Mouse (Mus musculus) brain, embryonic 14.5 days (tissue): ENCODE data around the gene Cd209e. TPM values are rescaled to one million over a fixed set of nuclear protein-coding genes. Genes with fewer than 3 reads are reported as not detected.
"Not testable (repeated sequence)": the region's sequence is repeated elsewhere in the genome, so short reads cannot be mapped to it uniquely, and the experiment has no call there.

Source experiments
- DNase-seq: peaks from one replicate; pipeline ENCODE4 v3.0.0-alpha.2; 2011; ENCODE audit warnings: low read depth
- CTCF ChIP-seq: fragments of 200-500 bp; IDR thresholded peaks from 2 replicates; pipeline ENCODE4 v1.5.1; 2012; ENCODE audit warnings: inconsistent platforms, mild to moderate bottlenecking, moderate library complexity, borderline replicate concordance; ENCODE audit not compliant: insufficient read depth, insufficient read length; ENCODE audit errors: extremely low read depth
- POLR2A ChIP-seq: fragments of 200-500 bp; IDR thresholded peaks from 2 replicates; pipeline ENCODE4 v1.6.1; 2012; ENCODE audit warnings: mild to moderate bottlenecking, inconsistent platforms, borderline replicate concordance; ENCODE audit not compliant: poor library complexity, insufficient read depth, insufficient read length, severe bottlenecking; ENCODE audit errors: extremely low read depth
- polyA plus RNA-seq: library from polyadenylated mRNA; depleted of rRNA; stranded (reverse); fragments of >200 nt; gene quantifications from 2 replicates; pipeline ENCODE4 v1.2.3, GENCODE M21; 2012; rRNA removed

Gene Cd209e
- polyA plus RNA-seq = not detected in 2 replicates

- no peak for DNase-seq
- TF ChIP-seq POLR2A (no peak), CTCF (no peak)
Measured at GRCm38 (mm10) chr8:3854209-3854608, at the start of gene Cd209e. Gene Cd209e (minus strand): TSS chr8:3854309.

- no peak for TF ChIP-seq POLR2A
- TF ChIP-seq CTCF = no peak
- DNase-seq = no peak
Measured at GRCm38 (mm10) chr8:3878455-3878854, 24.3 kb upstream of the Cd209e start, which contains the start of gene Cd209d. Gene Cd209d (minus strand): TSS chr8:3878555.

GRCm38 (mm10) chr8:3876121-3876520, 22.0 kb upstream of the Cd209e start:
- TF ChIP-seq POLR2A (no peak), CTCF (no peak)
- DNase-seq = no peak

- not testable (repeated sequence) for DNase-seq
Measured at GRCm38 (mm10) chr8:3862736-3863135, 8.6 kb upstream of the Cd209e start.

- TF ChIP-seq CTCF = no peak
- no peak for TF ChIP-seq POLR2A
Measured at GRCm38 (mm10) chr8:3803091-3803490, 51.0 kb downstream of the Cd209e start.

More at GRCm38 (mm10) chr8:3803091-3803490, 51.0 kb downstream of the Cd209e start:
- DNase-seq = no peak

Other genes with a start within 250 kb of the Cd209e start
- gene Xab2, start 233.0 kb downstream of the Cd209e start, polyA plus RNA-seq = 69.0 and 93.1 TPM in 2 replicates
- 36.1 and 41.5 TPM in 2 replicates for gene Pet100, start 232.8 kb downstream of the Cd209e start, polyA plus RNA-seq
- gene Pcp2, start 228.8 kb downstream of the Cd209e start, polyA plus RNA-seq = 1.0 and 2.5 TPM in 2 replicates
- 117 and 254 TPM in 2 replicates for gene Stxbp2, start 223.4 kb downstream of the Cd209e start, polyA plus RNA-seq
- gene Retn, start 198.5 kb downstream of the Cd209e start, polyA plus RNA-seq = 0.34 and 0.52 TPM in 2 replicates
- gene Mcemp1, start 188.6 kb downstream of the Cd209e start, polyA plus RNA-seq = 0.11 and 0.29 TPM in 2 replicates
- gene Fcor, start 181.9 kb downstream of the Cd209e start, polyA plus RNA-seq = 6.8 and 11.7 TPM in 2 replicates
- gene Trappc5, start 178.0 kb downstream of the Cd209e start, polyA plus RNA-seq = 57.5 and 60.9 TPM in 2 replicates
- not detected in 2 replicates for gene Fcer2a, start 160.1 kb downstream of the Cd209e start, polyA plus RNA-seq
- not detected in 2 replicates for gene Clec4g, start 133.7 kb downstream of the Cd209e start, polyA plus RNA-seq
- 0.12 TPM in 1 of 2 replicates, not detected in the other for gene Cd209a, start 105.3 kb downstream of the Cd209e start, polyA plus RNA-seq
- not detected in 2 replicates for gene Cd209d, start 24.2 kb upstream of the Cd209e start, polyA plus RNA-seq
- not detected in 2 replicates for gene Cd209b, start 72.5 kb upstream of the Cd209e start, polyA plus RNA-seq
- gene Cd209c, start 100.4 kb upstream of the Cd209e start, polyA plus RNA-seq = 0.05 and 0.15 TPM in 2 replicates